In genomic region chr12:13177606-13178005, GRCm38 (mm10) we compare ENCODE assay signal across 12 mouse cellular contexts.
DNase-seq lines count a peak whose midpoint lies in the region; ATAC-seq and TF ChIP-seq lines count a peak whose summit lies in the region.
"Had no signal": no experiment of that assay in that cellular context is flagged by ENCODE, and none has a peak within 500 bp of the region (broad histone marks: within the 10 kb centered on the region; RNA-seq: fewer than 3 reads in every experiment).

No protein-coding gene starts in this region.

- H3K4me2 ChIP-seq in kidney, embryonic 16.5 days (replicated peaks; ENCODE audit: low read depth, low read length): no peak overlapping the region
- no peak overlapping the region for H3K4me2 ChIP-seq in heart, postnatal 0 days (ENCODE audit: low read depth, low read length)
- no peak overlapping the region for H3K4me2 ChIP-seq in forebrain, embryonic 13.5 days
- H3K4me2 ChIP-seq: limb, embryonic 13.5 days had no signal

- H3K79me2 ChIP-seq in heart, adult 2 months (replicated peaks; ENCODE audit: control insufficient read depth, insufficient read depth, low read length): no peaks in the 10 kb centered on the region

- H3K27ac ChIP-seq in kidney, embryonic 16.5 days (ENCODE audit: low read length): no peak overlapping the region
- no peak overlapping the region for H3K27ac ChIP-seq in heart, adult 2 months
- no peak overlapping the region for H3K27ac ChIP-seq in heart, postnatal 0 days (ENCODE audit: low read depth)
- peak overlapping the region; percentile 82 for H3K27ac ChIP-seq in limb, embryonic 10.5 days
- no peak overlapping the region for H3K27ac ChIP-seq in forebrain, embryonic 13.5 days
- H3K27ac ChIP-seq: forebrain, embryonic 10.5 days; hindbrain, postnatal 0 days; limb, embryonic 13.5 days had no signal

- 0 out of 2 replicates have a peak, but pooled peaks have one; percentile 19 for TF ChIP-seq EP300 in heart, adult 2 months (IDR thresholded peaks at IDR 0.05; ENCODE audit: insufficient read depth, low read depth, low read length)
- no peak for TF ChIP-seq EP300 in heart, postnatal 0 days (IDR thresholded peaks at IDR 0.05; ENCODE audit: low read depth)

- TF ChIP-seq CTCF in heart, adult 2 months (IDR thresholded peaks at IDR 0.05): no peak
- TF ChIP-seq CTCF in heart, postnatal 0 days (IDR thresholded peaks at IDR 0.05; ENCODE audit: low read depth): no peak

- no peak overlapping the region for H3K4me3 ChIP-seq in kidney, embryonic 16.5 days (ENCODE audit: low read length)
- H3K4me3 ChIP-seq in heart, adult 2 months: no peak overlapping the region
- no peak overlapping the region for H3K4me3 ChIP-seq in heart, postnatal 0 days (ENCODE audit: low read depth, low read length)
- H3K4me3 ChIP-seq in limb, embryonic 10.5 days: no peak overlapping the region
- H3K4me3 ChIP-seq in forebrain, embryonic 13.5 days: no peak overlapping the region
- H3K4me3 ChIP-seq: forebrain, embryonic 10.5 days; limb, embryonic 13.5 days had no signal

- ATAC-seq in kidney, embryonic 16.5 days (ENCODE audit: low FRiP score, low TSS enrichment): no peak
- 0 out of 2 replicates have a peak, but pooled peaks have one; percentile 31 for ATAC-seq in heart, postnatal 0 days (ENCODE audit: insufficient read depth, low read depth)
- no peak for ATAC-seq in forebrain, embryonic 13.5 days
- ATAC-seq: hindbrain, postnatal 0 days had no signal

- no peaks in the 10 kb centered on the region for H3K36me3 ChIP-seq in kidney, embryonic 16.5 days (ENCODE audit: insufficient read depth, low read length)
- no peaks in the 10 kb centered on the region for H3K36me3 ChIP-seq in heart, adult 2 months (ENCODE audit: control insufficient read depth, insufficient read depth, low read length)
- no peaks in the 10 kb centered on the region for H3K36me3 ChIP-seq in heart, postnatal 0 days (replicated peaks; ENCODE audit: control insufficient read depth, insufficient read depth, low read length)
- no peaks in the 10 kb centered on the region for H3K36me3 ChIP-seq in limb, embryonic 10.5 days
- no peaks in the 10 kb centered on the region for H3K36me3 ChIP-seq in forebrain, embryonic 13.5 days (ENCODE audit: poor library complexity, severe bottlenecking)
- H3K36me3 ChIP-seq: forebrain, embryonic 10.5 days; limb, embryonic 13.5 days had no signal

- 51% methylated on average over 6 of the region's 6 CpGs for WGBS in kidney, embryonic 16.5 days
- WGBS in heart, adult 2 months: 27% methylated on average over 6 of the region's 6 CpGs
- WGBS in heart, postnatal 0 days: 43% methylated on average over 6 of the region's 6 CpGs
- 74% methylated on average over 6 of the region's 6 CpGs for WGBS in limb, embryonic 10.5 days
- 78% methylated on average over 6 of the region's 6 CpGs for WGBS in forebrain, embryonic 13.5 days

- no peak overlapping the region for H3K9ac ChIP-seq in kidney, embryonic 16.5 days (replicated peaks; ENCODE audit: low read length)
- H3K9ac ChIP-seq in heart, adult 2 months (ENCODE audit: low read depth, low read length): no peak overlapping the region
- no peak overlapping the region for H3K9ac ChIP-seq in heart, postnatal 0 days (replicated peaks; ENCODE audit: low read depth, low read length)
- no peak overlapping the region for H3K9ac ChIP-seq in forebrain, embryonic 13.5 days
- H3K9ac ChIP-seq: limb, embryonic 13.5 days had no signal

- peak; percentile 28 for DNase-seq in kidney, adult 11 months
- peak; percentile 50 to 54 for DNase-seq in heart, adult 2 months
- no peak for DNase-seq in heart, postnatal 0 days (ENCODE audit: low spot score)
- DNase-seq in limb, embryonic 10.5 days (ENCODE audit: low spot score): no peak
- DNase-seq in right cerebral cortex, postnatal 4 days: no peak
- DNase-seq in retina, embryonic 14.5 days (ENCODE audit: low spot score): no peak
- DNase-seq: cerebellum, adult 8-10 months had no signal

- no peaks in the 10 kb centered on the region for H3K27me3 ChIP-seq in kidney, embryonic 16.5 days (ENCODE audit: insufficient read depth, low read length)
- H3K27me3 ChIP-seq in heart, adult 2 months (ENCODE audit: control insufficient read depth, insufficient read depth, low read length): no peaks in the 10 kb centered on the region
- H3K27me3 ChIP-seq in heart, postnatal 0 days (ENCODE audit: control insufficient read depth, insufficient read depth, low read length): no peaks in the 10 kb centered on the region
- no peaks in the 10 kb centered on the region for H3K27me3 ChIP-seq in limb, embryonic 10.5 days (ENCODE audit: low read depth, poor library complexity, severe bottlenecking)
- no peaks in the 10 kb centered on the region for H3K27me3 ChIP-seq in forebrain, embryonic 13.5 days

- intact Hi-C loops in heart, adult 2 months (cut with DNase I): loop anchor here (1.0 to 5.0 kb wide), 2 partner anchors 31 to 50 kb away; no protein-coding TSS in a partner anchor

- no peak for TF ChIP-seq POLR2A in heart, adult 2 months (IDR thresholded peaks at IDR 0.05; ENCODE audit: insufficient read depth, low read depth, low read length)

- H3K9me3 ChIP-seq in kidney, embryonic 16.5 days (ENCODE audit: low read length): no peaks in the 10 kb centered on the region
- H3K9me3 ChIP-seq in heart, postnatal 0 days (replicated peaks; ENCODE audit: control insufficient read depth, low read length): no peaks in the 10 kb centered on the region
- no peaks in the 10 kb centered on the region for H3K9me3 ChIP-seq in limb, embryonic 10.5 days (replicated peaks)
- H3K9me3 ChIP-seq in forebrain, embryonic 13.5 days (replicated peaks): no peaks in the 10 kb centered on the region
- H3K9me3 ChIP-seq: forebrain, embryonic 10.5 days; limb, embryonic 13.5 days had no signal

- peaks cover 48% of the 10 kb centered on the region for H3K4me1 ChIP-seq in kidney, embryonic 16.5 days (ENCODE audit: insufficient read depth, low read length)
- H3K4me1 ChIP-seq in heart, adult 2 months (ENCODE audit: control insufficient read depth, insufficient read depth, low read length): no peaks in the 10 kb centered on the region
- H3K4me1 ChIP-seq in heart, postnatal 0 days (ENCODE audit: control insufficient read depth, insufficient read depth): no peaks in the 10 kb centered on the region; the same call in 1 of the 2 replicates
- peaks cover 76% of the 10 kb centered on the region for H3K4me1 ChIP-seq in limb, embryonic 10.5 days
- H3K4me1 ChIP-seq in forebrain, embryonic 13.5 days: peaks cover 15% of the 10 kb centered on the region

Comparison
In these comparisons a context has a peak if more than half of its experiments do, and no peak if none do; other contexts are left out.
1. DNase-seq: peak in kidney, adult 11 months (single experiment) and heart, adult 2 months (2 of 2); none in heart, postnatal 0 days (single experiment), limb, embryonic 10.5 days (single experiment), right cerebral cortex, postnatal 4 days (single experiment) and retina, embryonic 14.5 days (single experiment).